Mouse (Mus musculus) stomach, postnatal 0 days (tissue): Measurements from ENCODE around the gene Zfhx3. TPM values are rescaled to one million over a fixed set of nuclear protein-coding genes. Genes with fewer than 3 reads are reported as not detected.

Experiments
- ATAC-seq: fragments of 200-750 bp; cut with Nextera tagmentation; 2 replicates; pipeline ENCODE4 v1.8.0; 2017; ENCODE audit not compliant: low FRiP score, low TSS enrichment
- DNase-seq: peaks from one replicate; pipeline ENCODE4 v3.0.0-alpha.2; 2016; ENCODE audit warnings: low spot score
- H3K27ac ChIP-seq: fragments of 300-500 bp; sonication (generic); replicated peaks from 2 replicates; pipeline ENCODE4 v1.5.1; 2014; ENCODE audit warnings: mild to moderate bottlenecking, control low read depth
- H3K27me3 ChIP-seq: fragments of 300-500 bp; sonication (generic); 2 replicates; pipeline ENCODE4 v1.6.1; 2014; ENCODE audit warnings: low read length; ENCODE audit not compliant: control insufficient read depth, insufficient read depth
- H3K36me3 ChIP-seq: fragments of 300-500 bp; sonication (generic); 2 replicates; pipeline ENCODE4 v1.6.1; 2014; ENCODE audit warnings: low read length, mixed read lengths; ENCODE audit not compliant: control insufficient read depth, insufficient read depth
- H3K4me1 ChIP-seq: fragments of 300-500 bp; sonication (generic); replicated peaks from 2 replicates; pipeline ENCODE4 v1.6.1; 2014; ENCODE audit warnings: antibody characterized with exemption; ENCODE audit not compliant: control insufficient read depth, insufficient read depth
- H3K4me2 ChIP-seq: fragments of 300-500 bp; sonication (generic); replicated peaks from 2 replicates; pipeline ENCODE4 v1.6.1; 2014; ENCODE audit warnings: low read depth, mild to moderate bottlenecking, control low read depth, moderate library complexity
- H3K4me3 ChIP-seq: fragments of 300-500 bp; sonication (generic); 2 replicates; pipeline ENCODE4 v1.5.1; 2014; ENCODE audit warnings: low read depth, low read length, control low read depth
- H3K9ac ChIP-seq: fragments of 300-500 bp; sonication (generic); 2 replicates; pipeline ENCODE4 v1.6.1; 2014; ENCODE audit warnings: mild to moderate bottlenecking, low read length, control low read depth, mixed read lengths
- H3K9me3 ChIP-seq: fragments of 300-500 bp; sonication (generic); 2 replicates; pipeline ENCODE4 v1.6.1; 2016; ENCODE audit warnings: low read length; ENCODE audit not compliant: control insufficient read depth
- CTCF ChIP-seq: IDR thresholded peaks from 2 replicates; pipeline ENCODE4 v1.5.1; 2016; ENCODE audit warnings: antibody characterized with exemption, low read depth, mild to moderate bottlenecking, moderate library complexity
- EP300 ChIP-seq: optimal IDR thresholded peaks from 2 replicates; pipeline ENCODE3; 2016; ENCODE audit warnings: antibody characterized with exemption
- WGBS: fragments of 180-500 bp; shearing (Covaris S2); extraction: QIAGEN DNeasy Blood & Tissue Kit; methylation state at CpG from one replicate; pipeline ENCODE4 v1.1.7; 2014; 5-methylcytosine and 5-hydroxymethylcytosine counted together
- polyA plus RNA-seq: library from polyadenylated mRNA; unstranded; fragments of >200 nt; fragmentation: Nextera tagmentation; extraction: Ambion mirVana; gene quantifications from 2 replicates; pipeline ENCODE4 v1.2.1, GENCODE M21; 2015

The Zfhx3 gene
- polyA plus RNA-seq, 1 experiment from 2014 or later: 4.6 TPM

DNA sequence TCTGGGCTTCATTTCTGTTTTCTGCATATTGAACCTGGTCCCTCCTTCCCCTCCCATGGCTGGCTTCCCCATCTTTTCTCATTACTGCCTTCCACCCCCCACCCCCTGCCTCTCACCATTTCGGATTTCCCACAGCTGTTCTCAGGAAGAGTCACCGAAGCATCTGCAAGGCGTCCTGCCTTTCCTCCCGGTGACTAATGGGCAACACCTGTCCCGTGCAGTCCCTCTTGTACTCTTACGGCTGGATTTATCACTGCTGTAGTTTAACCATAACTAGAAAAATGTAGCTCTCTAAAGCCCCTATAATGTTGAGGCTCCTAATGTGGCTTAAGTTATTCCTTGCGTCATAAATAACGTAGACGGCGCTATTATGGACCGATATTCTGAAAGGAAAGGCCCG, 119.5 kb downstream of the Zfhx3 start:
- WGBS: 56% methylated on average over 12 of the region's 12 CpGs

DNA sequence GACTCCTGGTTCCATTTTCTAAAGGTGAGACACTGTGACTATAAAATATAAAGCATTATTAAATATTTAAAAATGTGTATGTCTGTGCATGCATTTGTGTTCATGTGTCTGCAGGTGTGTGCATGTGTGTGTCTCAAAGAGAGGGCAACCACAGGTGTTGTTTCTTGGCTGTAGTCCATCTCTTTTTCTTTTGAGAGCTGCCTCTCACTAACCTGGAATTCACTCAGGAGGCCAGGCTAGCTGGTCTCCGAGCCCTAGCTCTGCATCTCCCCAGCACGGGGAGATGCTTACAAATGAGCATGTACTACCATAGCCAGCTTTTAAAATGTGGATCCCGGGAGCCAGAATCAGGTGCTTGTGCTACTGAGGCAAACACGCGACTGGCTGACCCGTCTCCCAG, 124.7 kb downstream of the Zfhx3 start:
- TF ChIP-seq EP300 (no peak), CTCF (no peak)
- WGBS: 68% methylated on average over 6 of the region's 6 CpGs
- no peaks in the 10 kb centered on the region for H3K27me3 ChIP-seq
- no peaks in the 10 kb centered on the region for H3K4me1 ChIP-seq
- no peak for DNase-seq
- ATAC-seq: no peak
- no peak overlapping the region for H3K9ac ChIP-seq
- no peaks in the 10 kb centered on the region for H3K36me3 ChIP-seq
- no peak overlapping the region for H3K27ac ChIP-seq
- no peak overlapping the region for H3K4me3 ChIP-seq
- no peak overlapping the region for H3K4me2 ChIP-seq
- H3K9me3 ChIP-seq: no peaks in the 10 kb centered on the region

More for the DNA sequence above, 119.5 kb downstream of the Zfhx3 start:
- Histone ChIP-seq H3K4me1 (no peaks in the 10 kb centered on the region), H3K9me3 (no peaks in the 10 kb centered on the region), H3K27me3 (no peaks in the 10 kb centered on the region), H3K9ac (no peak overlapping the region), H3K27ac (no peak overlapping the region), H3K4me3 (no peak overlapping the region), H3K36me3 (no peaks in the 10 kb centered on the region), H3K4me2 (no peak overlapping the region)
- ATAC-seq (no peak), DNase-seq (no peak)
- TF ChIP-seq CTCF (no peak), EP300 (no peak)

DNA sequence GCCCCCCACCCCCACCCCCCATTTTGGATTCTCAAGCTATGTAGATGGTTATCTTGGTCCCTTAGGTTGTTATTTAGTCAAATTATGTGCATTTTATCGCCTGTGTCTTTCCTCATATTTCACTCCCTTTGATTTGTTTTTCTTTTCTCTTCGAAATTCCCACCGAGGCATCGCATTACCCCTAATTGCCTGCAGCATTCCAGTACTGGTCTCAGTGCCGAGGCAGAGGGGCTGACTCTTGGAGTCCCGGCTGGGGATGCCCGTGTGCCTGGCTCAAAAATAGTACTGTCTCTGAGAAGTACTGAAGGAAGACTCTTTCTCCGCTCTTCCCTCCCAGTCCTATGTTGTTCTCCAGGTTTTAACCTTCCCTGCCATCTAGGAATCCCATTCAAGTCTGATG, 125.8 kb downstream of the Zfhx3 start:
- no peak for TF ChIP-seq CTCF
- no peak for TF ChIP-seq EP300
- Histone ChIP-seq H3K27ac (no peak overlapping the region), H3K4me3 (no peak overlapping the region), H3K9me3 (no peaks in the 10 kb centered on the region), H3K4me2 (no peak overlapping the region), H3K4me1 (no peaks in the 10 kb centered on the region), H3K36me3 (no peaks in the 10 kb centered on the region), H3K9ac (no peak overlapping the region), H3K27me3 (no peaks in the 10 kb centered on the region)
- ATAC-seq: no peak
- whole genome bisulfite sequencing: 38% methylated on average over 8 of the region's 8 CpGs
- no peak for DNase-seq

DNA sequence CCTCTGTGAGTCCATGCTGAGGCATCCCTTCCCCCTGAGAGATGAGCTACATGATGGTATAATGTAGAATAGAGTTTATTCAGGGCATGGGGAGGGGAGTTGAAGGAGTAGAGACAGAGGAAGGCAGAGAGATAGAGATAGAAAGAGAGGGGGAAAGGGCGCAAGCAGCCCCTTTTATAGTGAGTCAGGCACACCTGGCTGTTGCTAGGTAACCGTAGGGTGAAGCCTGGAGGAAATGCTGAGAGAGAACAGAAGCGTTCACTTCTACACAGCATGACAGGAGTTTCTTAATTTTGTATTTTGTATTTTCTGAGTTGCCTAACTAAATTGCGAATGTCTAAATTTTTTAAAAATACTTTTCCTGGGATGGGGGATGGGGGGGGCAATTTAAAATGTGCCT, 128.0 kb downstream of the Zfhx3 start:
- no peak for TF ChIP-seq CTCF
- TF ChIP-seq EP300: no peak
- Histone ChIP-seq H3K27me3 (no peaks in the 10 kb centered on the region), H3K4me2 (no peak overlapping the region), H3K9ac (no peak overlapping the region), H3K4me1 (no peaks in the 10 kb centered on the region), H3K36me3 (no peaks in the 10 kb centered on the region), H3K9me3 (no peaks in the 10 kb centered on the region), H3K27ac (no peak overlapping the region), H3K4me3 (no peak overlapping the region)
- ATAC-seq: no peak
- no peak for DNase-seq
- WGBS: 64% methylated on average over 4 of the region's 4 CpGs

DNA sequence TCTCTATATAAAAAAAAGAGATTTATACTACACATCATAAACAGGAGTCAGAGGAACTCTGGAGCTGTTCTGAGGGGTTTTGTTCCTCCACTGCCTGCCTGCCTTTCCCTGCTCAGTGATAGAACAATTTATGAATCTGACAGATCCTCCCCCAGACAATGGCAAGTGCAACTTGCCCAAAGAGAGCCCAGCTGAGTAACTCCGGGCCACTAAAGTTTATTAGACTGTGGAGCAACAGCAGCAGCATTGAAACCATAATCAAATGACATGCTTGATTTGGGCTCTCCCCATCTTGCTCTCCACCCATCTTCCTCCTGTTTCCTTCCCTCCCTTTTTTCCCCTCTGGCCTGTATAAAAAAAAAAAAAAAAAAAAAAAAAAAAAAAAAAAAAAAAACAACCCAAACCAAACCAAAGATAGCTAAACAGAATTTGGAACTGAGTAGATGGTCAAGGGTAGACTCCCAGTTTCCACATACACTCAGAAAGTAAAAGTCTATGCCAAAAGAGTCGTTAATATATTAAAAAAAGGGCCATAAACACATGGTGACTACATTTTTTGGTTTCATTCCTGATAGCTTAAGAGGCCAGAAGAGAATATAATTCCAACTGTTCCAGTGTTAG, 129.8 kb downstream of the Zfhx3 start:
- no peak overlapping the region for H3K9ac ChIP-seq
- TF ChIP-seq CTCF: no peak
- no peak for TF ChIP-seq EP300
- no peak overlapping the region for H3K4me3 ChIP-seq
- DNase-seq (no peak), ATAC-seq (no peak)
- no peaks in the 10 kb centered on the region for H3K36me3 ChIP-seq
- H3K9me3 ChIP-seq: no peaks in the 10 kb centered on the region
- H3K4me2 ChIP-seq: no peak overlapping the region
- H3K27ac ChIP-seq: no peak overlapping the region
- WGBS: 61% methylated on average over 2 of the region's 2 CpGs
- H3K4me1 ChIP-seq: no peaks in the 10 kb centered on the region
- no peaks in the 10 kb centered on the region for H3K27me3 ChIP-seq

- H3K4me3 ChIP-seq: no peak overlapping the region
- no peak overlapping the region for H3K4me2 ChIP-seq
- TF ChIP-seq CTCF: no peak
- TF ChIP-seq EP300: no peak
- 91% methylated on average over 5 of the region's 5 CpGs for WGBS
- no peaks in the 10 kb centered on the region for H3K36me3 ChIP-seq
- no peak overlapping the region for H3K27ac ChIP-seq
- no peaks in the 10 kb centered on the region for H3K9me3 ChIP-seq
- H3K9ac ChIP-seq: no peak overlapping the region
- no peaks in the 10 kb centered on the region for H3K27me3 ChIP-seq
- no peak for DNase-seq
- no peaks in the 10 kb centered on the region for H3K4me1 ChIP-seq
- no peak for ATAC-seq
Observed at GRCm38 (mm10) chr8:108072853-108073252, 130.4 kb downstream of the Zfhx3 start.
